Mouse (Mus musculus) MEL (cell line): Measurements from ENCODE around the gene Pcgf2. TPM values are rescaled to one million over a fixed set of nuclear protein-coding genes. Genes with fewer than 3 reads are reported as not detected.

Experiments used
- DNase-seq: peaks from one replicate; pipeline ENCODE4 v3.0.0; 2011; ENCODE audit warnings: low read depth, low spot score
- H3K27ac ChIP-seq: 2 replicates; pipeline ENCODE4 v1.5.1; 2012; ENCODE audit warnings: low read depth, mild to moderate bottlenecking, control low read depth, low read length, moderate library complexity; ENCODE audit not compliant: control insufficient read depth
- H3K27me3 ChIP-seq, 2 experiments: fragments of 150-350 bp in 1 of 2; sonication (generic) in 1 of 2; 2 replicates each; pipeline ENCODE4 v1.6.1; 2012; ENCODE audit warnings: low read length in 2 of 2, mild to moderate bottlenecking in 2 of 2, improper control_type of control experiment in 1 of 2, moderate library complexity in 1 of 2; ENCODE audit not compliant: insufficient read depth in 2 of 2, control insufficient read depth in 1 of 2
- H3K36me3 ChIP-seq, 2 experiments: 2 replicates each; pipeline ENCODE4 v1.6.1; 2012 to 2014; ENCODE audit warnings: low read length in 2 of 2, improper control_type of control experiment in 1 of 2, inconsistent platforms in 1 of 2, mild to moderate bottlenecking in 1 of 2; ENCODE audit not compliant: insufficient read depth in 2 of 2, control insufficient read depth in 1 of 2
- H3K4me1 ChIP-seq, 2 experiments: fragments of 150-350 bp in 1 of 2; sonication (generic) in 1 of 2; 2 replicates each; pipeline ENCODE4 v1.6.1; 2012; ENCODE audit warnings: low read length in 2 of 2, improper control_type of control experiment in 1 of 2, mild to moderate bottlenecking in 1 of 2; ENCODE audit not compliant: insufficient read depth in 2 of 2, control insufficient read depth in 1 of 2
- H3K4me3 ChIP-seq, 2 experiments: fragments of 150-350 bp in 1 of 2; sonication (generic) in 1 of 2; 2 replicates each; pipeline ENCODE4 v1.5.1; 2012; ENCODE audit warnings: low read depth in 2 of 2, low read length in 2 of 2, mild to moderate bottlenecking in 2 of 2, moderate library complexity in 2 of 2, control low read depth in 1 of 2, improper control_type of control experiment in 1 of 2; ENCODE audit not compliant: control insufficient read depth in 1 of 2, insufficient read depth in 1 of 2
- H3K79me2 ChIP-seq: 2 replicates; pipeline ENCODE4 v1.6.1; 2012; ENCODE audit warnings: mild to moderate bottlenecking, low read length, moderate library complexity; ENCODE audit not compliant: control insufficient read depth, poor library complexity, insufficient read depth
- H3K9ac ChIP-seq: 2 replicates; pipeline ENCODE4 v1.6.1; 2012; ENCODE audit warnings: low read depth, mild to moderate bottlenecking, control low read depth, low read length, moderate library complexity; ENCODE audit not compliant: control insufficient read depth, poor library complexity, severe bottlenecking
- H3K9me3 ChIP-seq: fragments of 150-350 bp; sonication (generic); replicated peaks from 2 replicates; pipeline ENCODE4 v1.6.1; 2012; ENCODE audit warnings: mild to moderate bottlenecking, low read length, improper control_type of control experiment, moderate library complexity; ENCODE audit not compliant: insufficient read depth
- CHD1 ChIP-seq: IDR thresholded peaks from 2 replicates; pipeline ENCODE4 v1.6.1; 2012; ENCODE audit warnings: low read depth, mild to moderate bottlenecking, inconsistent platforms, low read length, improper control_type of control experiment
- CHD2 ChIP-seq: IDR thresholded peaks from 2 replicates; pipeline ENCODE4 v1.6.1; 2011; ENCODE audit warnings: low read length, improper control_type of control experiment
- E2F4 ChIP-seq: IDR thresholded peaks from 2 replicates; pipeline ENCODE4 v1.6.1; 2011; ENCODE audit warnings: low read depth, low read length, improper control_type of control experiment, borderline replicate concordance
- ELF1 ChIP-seq: IDR thresholded peaks from 2 replicates; pipeline ENCODE4 v1.6.1; 2014; ENCODE audit warnings: low read depth, mild to moderate bottlenecking, inconsistent platforms, low read length, improper control_type of control experiment, moderate library complexity
- GABPA ChIP-seq: IDR thresholded peaks from 2 replicates; pipeline ENCODE4 v1.6.1; 2012; ENCODE audit warnings: low read depth, mild to moderate bottlenecking, inconsistent platforms, low read length, improper control_type of control experiment, moderate library complexity
- GATA1 ChIP-seq: IDR thresholded peaks from 2 replicates; pipeline ENCODE4 v1.6.1; 2011; ENCODE audit warnings: low read depth, low read length, improper control_type of control experiment
- HCFC1 ChIP-seq: IDR thresholded peaks from 2 replicates; pipeline ENCODE4 v1.6.1; 2012; ENCODE audit warnings: low read depth, mild to moderate bottlenecking, inconsistent platforms, low read length, improper control_type of control experiment, moderate library complexity
- JUND ChIP-seq: IDR thresholded peaks from 2 replicates; pipeline ENCODE4 v1.6.1; 2011; ENCODE audit warnings: low read depth, mild to moderate bottlenecking, improper control_type of control experiment, low read length
- KAT2A ChIP-seq: conservative IDR thresholded peaks from 2 replicates; pipeline ENCODE4 v1.6.1; 2012; ENCODE audit warnings: low read depth, low read length, improper control_type of control experiment, inconsistent platforms
- MAFK ChIP-seq: IDR thresholded peaks from 2 replicates; pipeline ENCODE4 v1.6.1; 2011; ENCODE audit warnings: low read depth, mild to moderate bottlenecking, low read length, improper control_type of control experiment, borderline replicate concordance
- MAX ChIP-seq: IDR thresholded peaks from 2 replicates; pipeline ENCODE4 v1.6.1; 2011; ENCODE audit warnings: low read length, improper control_type of control experiment
- MAZ ChIP-seq: IDR thresholded peaks from 2 replicates; pipeline ENCODE4 v1.6.1; 2012; ENCODE audit warnings: low read depth, mild to moderate bottlenecking, inconsistent platforms, low read length, improper control_type of control experiment
- MEF2A ChIP-seq: IDR thresholded peaks from 2 replicates; pipeline ENCODE4 v1.6.1; 2014; ENCODE audit warnings: low read depth, mild to moderate bottlenecking, inconsistent platforms, low read length, improper control_type of control experiment; ENCODE audit not compliant: poor library complexity, insufficient replicate concordance, severe bottlenecking; ENCODE audit errors: extremely low read depth
- MXI1 ChIP-seq: IDR thresholded peaks from 2 replicates; pipeline ENCODE4 v1.6.1; 2011; ENCODE audit warnings: mild to moderate bottlenecking, low read depth, low read length, improper control_type of control experiment
- MYC ChIP-seq: IDR thresholded peaks from 2 replicates; pipeline ENCODE4 v1.6.1; 2011; ENCODE audit warnings: low read depth, mild to moderate bottlenecking, low read length, improper control_type of control experiment, moderate library complexity
- POLR2AphosphoS2 ChIP-seq: IDR thresholded peaks from 2 replicates; pipeline ENCODE4 v1.6.1; 2011; ENCODE audit warnings: low read length, improper control_type of control experiment
- RAD21 ChIP-seq: IDR thresholded peaks from 2 replicates; pipeline ENCODE4 v1.6.1; 2011; ENCODE audit warnings: mild to moderate bottlenecking, low read depth, low read length, improper control_type of control experiment
- RCOR1 ChIP-seq: IDR thresholded peaks from 2 replicates; pipeline ENCODE4 v1.6.1; 2012; ENCODE audit warnings: low read depth, mild to moderate bottlenecking, inconsistent platforms, low read length, improper control_type of control experiment
- SIN3A ChIP-seq: IDR thresholded peaks from 2 replicates; pipeline ENCODE4 v1.6.1; 2012; ENCODE audit warnings: low read length, improper control_type of control experiment, inconsistent platforms
- TBP ChIP-seq: IDR thresholded peaks from 2 replicates; pipeline ENCODE4 v1.8.0; 2011; ENCODE audit warnings: low read depth, low read length, improper control_type of control experiment
- USF1 ChIP-seq: IDR thresholded peaks from 2 replicates; pipeline ENCODE4 v1.6.1; 2014; ENCODE audit warnings: low read depth, mild to moderate bottlenecking, inconsistent platforms, low read length, improper control_type of control experiment, moderate library complexity
- USF2 ChIP-seq, 2 experiments: IDR thresholded peaks; 2 replicates each; pipeline ENCODE4 v1.6.1; 2011 to 2012; ENCODE audit warnings: improper control_type of control experiment in 2 of 2, low read length in 2 of 2, borderline replicate concordance in 1 of 2, inconsistent platforms in 1 of 2, low read depth in 1 of 2, mild to moderate bottlenecking in 1 of 2; ENCODE audit not compliant: insufficient read depth in 1 of 2
- ZC3H11A ChIP-seq: IDR thresholded peaks from 2 replicates; pipeline ENCODE4 v1.6.1; 2012; ENCODE audit warnings: low read depth, mild to moderate bottlenecking, inconsistent platforms, low read length, improper control_type of control experiment
- ZMIZ1 ChIP-seq: IDR thresholded peaks from 2 replicates; pipeline ENCODE4 v1.6.1; 2012; ENCODE audit warnings: low read depth, mild to moderate bottlenecking, inconsistent platforms, low read length, improper control_type of control experiment, moderate library complexity
- ZNF384 ChIP-seq: IDR thresholded peaks from 2 replicates; pipeline ENCODE4 v1.6.1; 2012; ENCODE audit warnings: low read depth, mild to moderate bottlenecking, inconsistent platforms, low read length, improper control_type of control experiment
- polyA plus RNA-seq, 2 experiments: library from polyadenylated mRNA; stranded (reverse) in 1 of 2; unstranded in 1 of 2; fragments of >175 nt in 1 of 2; fragments of >200 nt in 1 of 2; gene quantifications; 2 replicates each; pipeline versions ENCODE4 v1.2.1 to v1.2.4; 2012; ENCODE audit warnings: low replicate concordance in 2 of 2, low read depth in 1 of 2; ENCODE audit not compliant: insufficient read length in 2 of 2, insufficient read depth in 1 of 2, missing spikeins in 1 of 2
- total RNA-seq: library from RNA; depleted of rRNA; stranded (reverse); fragments of 300-350 nt; gene quantifications from 2 replicates; pipeline ENCODE4 v1.2.3, GENCODE M21; 2012

Pcgf2 gene
- total and polyA plus RNA-seq, 3 experiments, result 12.3 to 38.7 TPM; not detected in 1

DNA sequence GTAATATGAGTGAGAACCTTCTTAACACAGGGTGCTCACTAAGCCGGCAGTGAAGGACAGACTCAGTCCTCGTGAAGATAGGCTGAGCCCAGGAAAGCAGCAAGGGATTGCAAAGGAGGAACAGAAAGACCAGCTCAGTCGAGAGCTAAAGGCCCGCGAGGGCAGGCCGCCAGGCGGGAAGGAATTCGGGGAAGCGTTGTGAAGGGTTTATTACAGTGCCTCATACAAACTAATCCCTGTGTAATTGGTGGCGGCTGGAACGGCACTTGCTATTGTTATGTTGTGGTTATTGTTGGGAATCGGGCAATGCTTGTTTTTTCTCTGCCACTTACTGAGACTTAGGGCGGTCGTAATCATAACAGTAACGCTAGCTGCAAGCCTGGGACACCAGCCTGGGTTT, 22.9 kb downstream of the Pcgf2 start:
- Histone ChIP-seq H3K27me3 (no peaks in the 10 kb centered on the region), H3K9me3 (no peaks in the 10 kb centered on the region), H3K4me3 (no peak overlapping the region), H3K36me3 (peaks cover 0 to 3% of the 10 kb centered on the region in 2 experiments; a peak in 1 of 4 replicates), H3K27ac (no peak overlapping the region), H3K79me2 (no peaks in the 10 kb centered on the region), H3K9ac (no peak overlapping the region), H3K4me1 (no peaks in the 10 kb centered on the region)
- no peak for DNase-seq
- no peak for TF ChIP-seq USF1
- no peak for TF ChIP-seq E2F4
- TF ChIP-seq POLR2AphosphoS2, result no peak
- no peak for TF ChIP-seq RCOR1
- no peak for TF ChIP-seq SIN3A
- no peak for TF ChIP-seq MAFK
- no peak for TF ChIP-seq USF2 (IDR thresholded peaks at IDR 0.05; ENCODE audit: borderline replicate concordance in 1 of 2, insufficient read depth in 1 of 2, low read depth in 1 of 2, low read length in 2 of 2)
- no peak for TF ChIP-seq ZC3H11A
- TF ChIP-seq MXI1, result no peak
- no peak for TF ChIP-seq JUND
- no peak for TF ChIP-seq MAZ
- no peak for TF ChIP-seq ZNF384
- TF ChIP-seq CHD1, result no peak
- no peak for TF ChIP-seq ZMIZ1

DNA sequence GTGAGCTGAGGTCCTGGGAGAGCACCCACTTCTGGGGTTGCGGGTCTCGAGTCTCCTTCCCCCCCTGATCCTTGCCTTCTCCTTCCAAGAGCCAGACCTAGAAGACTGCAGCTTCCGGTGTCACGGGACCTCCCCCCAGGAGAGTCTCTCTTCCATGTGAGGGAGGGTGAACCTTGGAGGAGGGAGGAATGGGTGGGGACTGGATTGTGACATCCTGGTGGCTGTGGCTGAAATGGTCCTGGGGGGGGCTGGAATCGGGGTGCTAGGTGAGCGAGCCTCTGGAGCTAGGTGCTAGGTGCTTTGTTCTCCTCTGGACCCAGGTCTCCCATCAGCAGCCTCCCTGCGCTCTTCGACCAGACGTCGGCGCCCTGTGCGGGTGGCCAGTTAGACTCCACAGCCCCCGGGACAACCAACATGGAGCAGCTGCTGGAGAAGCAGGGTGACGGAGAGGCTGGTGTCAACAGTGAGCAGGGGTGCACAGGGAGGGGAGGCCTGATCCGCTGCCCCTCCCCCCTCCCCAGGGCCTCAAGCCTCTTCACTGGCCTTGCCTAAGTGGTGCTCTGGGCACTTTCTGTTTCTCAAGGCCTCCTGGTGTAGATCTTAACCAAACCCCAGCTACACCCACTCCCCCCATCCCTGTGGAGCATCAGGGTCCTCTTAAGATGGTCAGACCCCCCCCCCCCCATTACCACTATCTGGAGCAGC, 24.1 kb downstream of the Pcgf2 start:
- Histone ChIP-seq H3K9me3 (no peaks in the 10 kb centered on the region), H3K79me2 (no peaks in the 10 kb centered on the region), H3K9ac (no peak overlapping the region), H3K27me3 (no peaks in the 10 kb centered on the region), H3K27ac (no peak overlapping the region), H3K36me3 (peaks cover 0 to 3% of the 10 kb centered on the region in 2 experiments; a peak in 1 of 4 replicates), H3K4me3 (no peak overlapping the region), H3K4me1 (no peaks in the 10 kb centered on the region)
- no peak for DNase-seq
- TF ChIP-seq MEF2A, result no peak
- TF ChIP-seq MYC, result no peak
- TF ChIP-seq HCFC1, result no peak
- no peak for TF ChIP-seq ELF1
- no peak for TF ChIP-seq KAT2A
- TF ChIP-seq CHD2, result no peak
- TF ChIP-seq MAX, result no peak
- TF ChIP-seq GABPA, result no peak
- TF ChIP-seq GATA1, result no peak
- no peak for TF ChIP-seq CHD1
- no peak for TF ChIP-seq POLR2AphosphoS2
- TF ChIP-seq TBP, result no peak
- TF ChIP-seq RCOR1, result no peak
- TF ChIP-seq RAD21, result no peak
- no peak for TF ChIP-seq JUND
- no peak for TF ChIP-seq USF1
